Mouse (Mus musculus) embryonic facial prominence, embryonic 11.5 days (tissue): Measurements from ENCODE around the gene Rasa2. TPM values are rescaled to one million over a fixed set of nuclear protein-coding genes. Genes with fewer than 3 reads are reported as not detected.
"Not testable (repeated sequence)": the region's sequence is repeated elsewhere in the genome, so short reads cannot be mapped to it uniquely, and the experiment has no call there.

Experiments
- ATAC-seq: fragments of 200-750 bp; cut with Nextera tagmentation; replicated peaks from 2 replicates; pipeline ENCODE4 v1.8.0; 2017; ENCODE audit warnings: low read depth; ENCODE audit not compliant: insufficient number of reproducible peaks, low FRiP score, low TSS enrichment
- DNase-seq: peaks from one replicate; pipeline ENCODE4 v3.0.0-alpha.2; 2015; ENCODE audit warnings: low spot score
- H3K27ac ChIP-seq: fragments of 300-500 bp; sonication (generic); replicated peaks from 2 replicates; pipeline ENCODE4 v1.5.1; 2014; ENCODE audit warnings: mild to moderate bottlenecking, low read depth, low read length, control low read depth
- H3K27me3 ChIP-seq: fragments of 300-500 bp; sonication (generic); 2 replicates; pipeline ENCODE4 v1.6.1; 2014; ENCODE audit warnings: mild to moderate bottlenecking, low read length, moderate library complexity, mixed read lengths; ENCODE audit not compliant: control insufficient read depth, insufficient read depth
- H3K36me3 ChIP-seq: fragments of 300-500 bp; sonication (generic); replicated peaks from 2 replicates; pipeline ENCODE4 v1.6.1; 2014; ENCODE audit warnings: low read depth, mild to moderate bottlenecking, low read length, moderate library complexity, mixed read lengths; ENCODE audit not compliant: control insufficient read depth, insufficient read depth
- H3K4me1 ChIP-seq: fragments of 300-500 bp; sonication (generic); 2 replicates; pipeline ENCODE4 v1.6.1; 2014; ENCODE audit warnings: low read length, mixed read lengths; ENCODE audit not compliant: control insufficient read depth, insufficient read depth
- H3K4me2 ChIP-seq: fragments of 300-500 bp; sonication (generic); 2 replicates; pipeline ENCODE4 v1.6.1; 2014; ENCODE audit warnings: low read depth, mild to moderate bottlenecking, control low read depth, low read length, moderate library complexity
- H3K4me3 ChIP-seq: fragments of 300-500 bp; sonication (generic); 2 replicates; pipeline ENCODE4 v1.5.1; 2014; ENCODE audit warnings: low read depth, low read length, control low read depth
- H3K9ac ChIP-seq: fragments of 300-500 bp; sonication (generic); replicated peaks from 2 replicates; pipeline ENCODE4 v1.6.1; 2014; ENCODE audit warnings: mild to moderate bottlenecking, control low read depth, low read length
- H3K9me3 ChIP-seq: fragments of 300-500 bp; sonication (generic); replicated peaks from 2 replicates; pipeline ENCODE4 v1.6.1; 2016; ENCODE audit warnings: mild to moderate bottlenecking, low read length, inconsistent platforms, mixed read lengths; ENCODE audit not compliant: control insufficient read depth
- WGBS: fragments of 180-500 bp; shearing (Covaris S2); extraction: QIAGEN DNeasy Blood & Tissue Kit; methylation state at CpG from one replicate; pipeline ENCODE4 v1.1.7; 2014; 5-methylcytosine and 5-hydroxymethylcytosine counted together
- polyA plus RNA-seq: library from polyadenylated mRNA; unstranded; fragments of >200 nt; fragmentation: Nextera tagmentation; extraction: Ambion mirVana; gene quantifications from 2 replicates; pipeline ENCODE4 v1.2.1, GENCODE M21; 2014

The Rasa2 gene
- polyA plus RNA-seq, 1 experiment from 2014 or later, result 18.3 TPM

DNA sequence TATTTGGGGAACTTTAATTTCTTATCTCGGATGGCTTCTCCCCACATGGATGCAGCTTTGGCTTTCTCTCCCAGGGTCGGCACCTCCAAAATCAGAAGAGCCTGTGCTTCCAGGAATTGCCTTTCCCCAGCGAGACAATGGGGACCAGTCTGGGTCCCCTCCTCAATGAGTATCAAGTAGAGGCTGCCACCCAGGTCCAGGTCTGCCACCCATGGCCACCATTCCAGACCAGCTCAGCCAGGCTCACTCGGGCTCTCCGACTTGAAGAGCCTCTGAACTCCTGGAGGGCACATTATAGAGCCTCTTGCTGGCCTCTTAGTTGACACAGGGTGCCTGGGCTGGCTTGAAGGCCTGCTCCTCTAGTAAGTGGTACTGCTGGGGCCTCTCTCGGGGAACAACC is 97.9 kb downstream of the Rasa2 start:
- DNase-seq (no peak), ATAC-seq (no peak)
- no peaks in the 10 kb centered on the region for H3K27me3 ChIP-seq
- WGBS, result 73% methylated on average over 6 of the region's 6 CpGs
- H3K9ac ChIP-seq, result no peak overlapping the region
- H3K4me1 ChIP-seq, result no peaks in the 10 kb centered on the region
- no peak overlapping the region for H3K27ac ChIP-seq
- no peak overlapping the region for H3K4me2 ChIP-seq
- no peaks in the 10 kb centered on the region for H3K9me3 ChIP-seq
- no peak overlapping the region for H3K4me3 ChIP-seq
- H3K36me3 ChIP-seq, result no peaks in the 10 kb centered on the region

GRCm38 (mm10) chr9:96532531-96532930 is 98.9 kb downstream of the Rasa2 start:
- Histone ChIP-seq H3K4me2 (no peak overlapping the region), H3K9me3 (no peaks in the 10 kb centered on the region), H3K27me3 (no peaks in the 10 kb centered on the region), H3K36me3 (no peaks in the 10 kb centered on the region), H3K4me1 (no peaks in the 10 kb centered on the region), H3K27ac (no peak overlapping the region), H3K4me3 (no peak overlapping the region), H3K9ac (no peak overlapping the region)
- DNase-seq (no peak), ATAC-seq (no peak)
- 77% methylated on average over 4 of the region's 4 CpGs for WGBS

DNA sequence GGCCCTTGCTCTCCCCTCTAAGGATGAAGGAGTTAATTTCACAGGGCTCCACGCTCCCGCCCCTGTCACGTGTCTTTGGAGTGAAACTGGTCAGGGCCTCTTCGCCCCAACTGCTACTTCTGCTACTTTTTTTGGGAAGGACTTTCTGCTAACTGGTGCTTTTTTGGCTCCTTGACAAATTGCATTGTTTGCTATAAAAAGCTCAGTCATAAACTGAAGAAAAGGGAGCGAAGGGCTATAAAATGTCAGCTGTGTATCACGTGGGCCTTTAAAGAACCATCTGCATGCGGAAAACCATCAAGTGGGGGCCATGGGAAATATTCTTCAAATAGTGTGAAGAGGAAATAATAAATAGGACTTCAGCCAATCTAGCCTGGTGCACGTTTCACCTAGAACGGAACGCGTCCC is 100.7 kb downstream of the Rasa2 start:
- no peak overlapping the region for H3K9ac ChIP-seq
- WGBS, result 77% methylated on average over 11 of the region's 11 CpGs
- no peak overlapping the region for H3K4me2 ChIP-seq
- H3K27me3 ChIP-seq, result no peaks in the 10 kb centered on the region
- ATAC-seq, result no peak
- H3K4me3 ChIP-seq, result no peak overlapping the region
- no peaks in the 10 kb centered on the region for H3K36me3 ChIP-seq
- DNase-seq, result no peak
- no peaks in the 10 kb centered on the region for H3K9me3 ChIP-seq
- no peak overlapping the region for H3K27ac ChIP-seq
- no peaks in the 10 kb centered on the region for H3K4me1 ChIP-seq

- H3K4me2 ChIP-seq, result no peak overlapping the region
- no peak overlapping the region for H3K9ac ChIP-seq
- H3K4me3 ChIP-seq, result no peak overlapping the region
- 76% methylated on average over 10 of the region's 10 CpGs for WGBS
- H3K4me1 ChIP-seq, result no peaks in the 10 kb centered on the region
- no peak overlapping the region for H3K27ac ChIP-seq
- H3K36me3 ChIP-seq, result no peaks in the 10 kb centered on the region
- no peaks in the 10 kb centered on the region for H3K9me3 ChIP-seq
- no peaks in the 10 kb centered on the region for H3K27me3 ChIP-seq
- DNase-seq (no peak), ATAC-seq (no peak)
Observed at GRCm38 (mm10) chr9:96529961-96530673, 101.3 kb downstream of the Rasa2 start.

DNA sequence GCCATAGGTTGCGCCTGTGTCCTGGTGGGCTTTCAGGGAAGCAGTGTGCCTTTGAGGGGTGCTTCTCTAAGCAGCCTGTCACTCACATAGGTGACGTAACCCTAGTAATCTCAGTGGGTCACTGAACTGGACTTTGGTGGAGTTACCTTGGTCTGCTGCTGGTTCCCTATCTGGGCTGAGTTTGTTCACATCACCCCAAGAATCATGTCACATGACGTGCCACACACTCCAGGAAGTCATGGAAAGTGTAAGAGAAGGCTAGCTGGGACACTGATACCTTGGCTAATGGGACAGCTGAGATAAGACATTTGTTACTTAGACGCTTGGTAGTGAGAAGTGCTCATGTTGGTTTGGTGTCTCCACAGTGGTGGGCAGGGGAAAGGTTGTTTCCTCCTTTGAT is 105.4 kb downstream of the Rasa2 start:
- no peak overlapping the region for H3K9ac ChIP-seq
- H3K27ac ChIP-seq, result no peak overlapping the region
- ATAC-seq (no peak), DNase-seq (no peak)
- H3K27me3 ChIP-seq, result no peaks in the 10 kb centered on the region
- no peak overlapping the region for H3K4me2 ChIP-seq
- H3K4me1 ChIP-seq, result no peaks in the 10 kb centered on the region
- 79% methylated on average over 4 of the region's 4 CpGs for WGBS
- no peak overlapping the region for H3K4me3 ChIP-seq
- no peaks in the 10 kb centered on the region for H3K36me3 ChIP-seq
- no peaks in the 10 kb centered on the region for H3K9me3 ChIP-seq

GRCm38 (mm10) chr9:96524972-96525506 is 106.4 kb downstream of the Rasa2 start, which contains the start of gene Gm28729:
TSS of gene Gm28729 (minus strand) at chr9:96525264.
- Histone ChIP-seq H3K4me2 (no peak within 1 kb of the TSS), H3K36me3 (no peaks in the 10 kb centered on the region), H3K9ac (no peak within 1 kb of the TSS), H3K9me3 (no peaks in the 10 kb centered on the region), H3K27me3 (no peaks in the 10 kb centered on the region), H3K4me3 (no peak within 1 kb of the TSS), H3K27ac (no peak within 1 kb of the TSS), H3K4me1 (no peaks in the 10 kb centered on the region)
- ATAC-seq, result no peak
- no peak for DNase-seq
- WGBS, result 52% methylated on average over 12 of the region's 12 CpGs

- WGBS, result 85% methylated on average over 5 of the region's 5 CpGs
- Histone ChIP-seq H3K4me3 (no peak overlapping the region), H3K27ac (no peak overlapping the region), H3K4me2 (no peak overlapping the region), H3K9me3 (no peaks in the 10 kb centered on the region), H3K36me3 (no peaks in the 10 kb centered on the region), H3K27me3 (no peaks in the 10 kb centered on the region), H3K4me1 (no peaks in the 10 kb centered on the region), H3K9ac (no peak overlapping the region)
- DNase-seq, result no peak
- no peak for ATAC-seq
Observed at GRCm38 (mm10) chr9:96523148-96523547, 108.3 kb downstream of the Rasa2 start.

DNA sequence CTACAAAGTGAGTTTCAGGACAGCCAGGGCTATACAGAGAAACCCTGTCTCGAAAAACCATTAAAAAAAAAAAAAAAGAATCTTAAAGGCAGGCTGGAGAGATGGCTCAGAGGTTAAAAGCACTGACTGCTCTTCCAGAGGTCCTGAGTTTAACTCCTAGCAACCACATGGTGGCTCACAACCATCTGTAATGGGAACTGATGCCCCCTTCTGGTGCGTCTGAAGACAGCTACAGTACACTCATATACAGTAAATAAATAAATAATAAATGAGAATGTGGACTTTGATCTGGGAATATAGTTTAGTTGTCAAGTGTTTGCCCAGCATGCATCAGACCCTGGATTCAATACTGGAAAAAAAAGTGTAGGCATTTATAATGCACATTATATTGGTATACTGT is 109.8 kb downstream of the Rasa2 start:
- not testable (repeated sequence) for H3K9ac ChIP-seq, DNase-seq, H3K4me3 ChIP-seq, H3K36me3 ChIP-seq, H3K27ac ChIP-seq, H3K27me3 ChIP-seq, ATAC-seq, H3K4me1 ChIP-seq, H3K4me2 ChIP-seq, H3K9me3 ChIP-seq
- WGBS, result 91% methylated on average over 2 of the region's 2 CpGs
